Mouse (Mus musculus) liver, postnatal 0 days (tissue): Measurements from ENCODE around the gene Retreg3. TPM values are rescaled to one million over a fixed set of nuclear protein-coding genes. Genes with fewer than 3 reads are reported as not detected.

Experiments used
- ATAC-seq: fragments of 200-750 bp; cut with Nextera tagmentation; 2 replicates; pipeline ENCODE4 v1.8.0; 2017; ENCODE audit warnings: mild to moderate bottlenecking, moderate library complexity
- DNase-seq: peaks from one replicate; pipeline ENCODE4 v3.0.0-alpha.2; 2016
- H3K27ac ChIP-seq: fragments of 300-500 bp; sonication (generic); 2 replicates; pipeline ENCODE4 v1.5.1; 2014; ENCODE audit warnings: antibody characterized with exemption, moderate library complexity, mild to moderate bottlenecking, low read depth
- H3K27me3 ChIP-seq: fragments of 300-500 bp; sonication (generic); 2 replicates; pipeline ENCODE4 v1.6.1; 2014; ENCODE audit warnings: low read length, control low read depth, mixed read lengths; ENCODE audit not compliant: insufficient read depth
- H3K36me3 ChIP-seq: fragments of 300-500 bp; sonication (generic); replicated peaks from 2 replicates; pipeline ENCODE4 v1.6.1; 2014; ENCODE audit warnings: mild to moderate bottlenecking, control low read depth, low read length, moderate library complexity, mixed read lengths; ENCODE audit not compliant: insufficient read depth
- H3K4me1 ChIP-seq: fragments of 300-500 bp; sonication (generic); 2 replicates; pipeline ENCODE4 v1.6.1; 2014; ENCODE audit warnings: antibody characterized with exemption, mild to moderate bottlenecking, control low read depth; ENCODE audit not compliant: insufficient read depth
- H3K4me2 ChIP-seq: fragments of 300-500 bp; sonication (generic); 2 replicates; pipeline ENCODE4 v1.6.1; 2014; ENCODE audit warnings: low read depth, mild to moderate bottlenecking, low read length, moderate library complexity, mixed read lengths
- H3K4me3 ChIP-seq: fragments of 300-500 bp; sonication (generic); 2 replicates; pipeline ENCODE4 v1.5.1; 2014; ENCODE audit warnings: low read depth, low read length
- H3K9ac ChIP-seq: fragments of 300-500 bp; sonication (generic); replicated peaks from 2 replicates; pipeline ENCODE4 v1.6.1; 2014; ENCODE audit warnings: mild to moderate bottlenecking, moderate library complexity
- H3K9me3 ChIP-seq: fragments of 300-500 bp; sonication (generic); 2 replicates; pipeline ENCODE4 v1.6.1; 2016; ENCODE audit warnings: mild to moderate bottlenecking, control low read depth, low read length, mixed read lengths
- CTCF ChIP-seq: sonication (generic); IDR thresholded peaks from 2 replicates; pipeline ENCODE4 v1.5.1; 2016; ENCODE audit warnings: antibody characterized with exemption, low read depth
- EP300 ChIP-seq: IDR thresholded peaks from 2 replicates; pipeline ENCODE4 v1.6.1; 2016; ENCODE audit warnings: antibody characterized with exemption, low read depth, mild to moderate bottlenecking
- WGBS: fragments of 180-500 bp; shearing (Covaris S2); extraction: QIAGEN DNeasy Blood & Tissue Kit; methylation state at CpG from one replicate; pipeline ENCODE4 v1.1.7; 2014; ENCODE audit not compliant: insufficient replicate concordance; 5-methylcytosine and 5-hydroxymethylcytosine counted together
- polyA plus RNA-seq: library from polyadenylated mRNA; unstranded; fragments of >200 nt; fragmentation: Nextera tagmentation; extraction: Ambion mirVana; gene quantifications from 2 replicates; pipeline ENCODE4 v1.2.1, GENCODE M21; 2015

The Retreg3 gene
- polyA plus RNA-seq, 1 experiment from 2014 or later = 9.4 TPM

DNA sequence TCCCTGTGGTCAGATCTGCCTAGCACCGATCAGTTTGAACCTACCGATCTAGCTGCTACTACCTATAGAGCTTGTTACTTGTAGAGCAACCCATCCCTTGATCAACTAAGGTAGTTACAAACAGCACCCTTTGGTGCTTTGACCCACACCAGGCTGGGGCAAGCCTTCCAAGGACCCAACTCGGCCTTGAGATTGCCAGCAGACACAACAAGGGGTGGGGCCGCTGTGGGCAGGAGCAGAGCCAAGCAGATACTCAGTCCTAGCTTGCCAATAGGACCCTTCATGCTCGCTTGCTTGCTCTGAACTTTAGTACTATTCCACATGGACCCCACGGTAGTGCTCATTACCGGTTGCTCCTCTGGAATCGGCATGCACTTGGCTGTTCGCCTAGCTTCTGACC lies 41.6 kb downstream of the Retreg3 start, which contains the start of gene Hsd17b1:
Gene Hsd17b1, plus strand, starts transcription at position 291 of the 400 bp plus-strand sequence.
- no peak for ATAC-seq
- Histone ChIP-seq H3K4me1 (peaks cover 18% of the 10 kb centered on the region), H3K36me3 (peaks cover 8% of the 10 kb centered on the region; the same call in 1 of the 2 replicates), H3K9ac (no peak within 1 kb of the TSS), H3K4me2 (peak within 1 kb of the TSS; percentile 53), H3K27ac (no peak within 1 kb of the TSS), H3K9me3 (no peaks in the 10 kb centered on the region), H3K4me3 (no peak within 1 kb of the TSS), H3K27me3 (peaks cover 26% of the 10 kb centered on the region)
- WGBS = 81% methylated on average over 9 of the region's 9 CpGs
- DNase-seq = no peak
- TF ChIP-seq EP300 (no peak), CTCF (no peak)

DNA sequence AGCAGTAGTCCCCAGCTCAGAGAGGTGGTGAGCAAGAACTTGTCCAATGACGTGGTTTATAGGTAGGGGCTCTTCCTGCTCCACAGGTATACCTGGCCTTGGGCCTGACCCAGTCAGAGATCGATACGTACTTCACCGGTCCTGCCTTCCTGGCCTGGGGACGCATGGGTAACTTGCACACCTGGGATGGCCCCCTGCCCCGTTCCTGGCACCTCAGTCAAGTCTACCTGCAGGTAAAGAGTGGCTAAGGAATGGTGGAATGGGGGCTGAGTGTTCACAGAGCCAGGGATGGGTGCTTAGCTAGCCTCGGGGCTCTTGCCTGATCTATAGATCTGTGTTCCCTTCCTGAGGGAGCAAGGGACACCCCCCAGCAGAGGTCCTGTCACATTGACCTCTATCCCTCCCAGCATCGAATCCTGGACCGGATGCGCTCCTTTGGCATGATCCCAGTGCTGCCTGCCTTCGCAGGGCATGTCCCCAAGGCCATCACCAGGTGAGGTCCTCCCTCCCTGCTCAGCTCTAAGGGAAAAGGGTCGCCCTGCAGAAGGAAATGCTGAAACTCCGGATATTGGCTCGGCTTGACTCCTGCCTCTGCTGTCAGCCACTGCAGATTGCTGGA lies 47.8 kb downstream of the Retreg3 start:
- Histone ChIP-seq H3K4me3 (no peak overlapping the region), H3K4me2 (no peak overlapping the region), H3K36me3 (peaks cover 8% of the 10 kb centered on the region; the same call in 1 of the 2 replicates), H3K27ac (no peak overlapping the region), H3K27me3 (no peaks in the 10 kb centered on the region), H3K4me1 (peaks cover 10% of the 10 kb centered on the region), H3K9me3 (no peaks in the 10 kb centered on the region), H3K9ac (no peak overlapping the region)
- WGBS = 82% methylated on average over 14 of the region's 14 CpGs
- ATAC-seq (no peak), DNase-seq (no peak)
- no peak for TF ChIP-seq CTCF

DNA sequence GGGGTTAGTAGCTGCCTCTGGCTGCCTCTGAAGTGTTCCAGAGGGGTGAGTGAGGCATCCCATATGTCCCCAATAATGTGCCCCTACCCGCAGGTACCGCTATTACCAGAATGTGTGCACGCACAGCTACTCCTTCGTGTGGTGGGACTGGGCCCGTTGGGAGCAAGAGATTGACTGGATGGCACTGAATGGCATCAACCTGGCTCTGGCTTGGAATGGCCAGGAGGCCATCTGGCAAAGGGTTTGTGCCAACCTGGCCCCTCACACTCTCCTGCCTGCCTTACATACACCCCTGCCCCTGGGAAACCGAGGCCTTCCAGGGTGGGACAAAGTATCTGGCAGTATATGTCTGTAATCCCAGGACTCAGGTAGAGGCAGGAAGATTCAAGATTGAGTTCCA lies 48.7 kb downstream of the Retreg3 start:
- WGBS = 64% methylated on average over 6 of the region's 6 CpGs
- H3K36me3 ChIP-seq = no peaks in the 10 kb centered on the region
- TF ChIP-seq CTCF = no peak
- TF ChIP-seq EP300 = no peak
- ATAC-seq = no peak
- H3K9me3 ChIP-seq = no peaks in the 10 kb centered on the region
- H3K4me2 ChIP-seq = peak overlapping the region; percentile 90
- no peaks in the 10 kb centered on the region for H3K27me3 ChIP-seq
- H3K27ac ChIP-seq = no peak overlapping the region
- H3K4me1 ChIP-seq = peaks cover 19% of the 10 kb centered on the region
- H3K9ac ChIP-seq = no peak overlapping the region
- DNase-seq = no peak
- H3K4me3 ChIP-seq = no peak overlapping the region

DNA sequence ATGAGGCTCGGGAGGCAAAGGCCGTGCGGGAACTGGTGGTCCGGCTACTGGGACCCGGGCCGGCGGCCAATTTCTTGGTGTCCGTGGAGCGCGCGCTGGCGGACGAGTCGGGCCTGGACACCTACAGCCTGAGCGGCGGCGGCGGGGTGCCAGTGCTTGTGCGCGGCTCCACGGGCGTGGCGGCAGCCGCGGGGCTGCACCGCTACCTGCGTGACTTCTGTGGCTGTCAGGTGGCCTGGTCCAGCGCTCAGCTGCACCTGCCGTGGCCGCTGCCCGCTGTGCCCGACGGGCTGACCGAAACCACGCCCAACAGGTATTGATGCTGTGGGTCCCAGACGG lies 49.5 kb downstream of the Retreg3 start:
- TF ChIP-seq CTCF (no peak), EP300 (no peak)
- H3K27ac ChIP-seq = peak overlapping the region; percentile 56; the same call in 1 of the 2 replicates
- no peaks in the 10 kb centered on the region for H3K27me3 ChIP-seq
- DNase-seq (no peak), ATAC-seq (peak; percentile 58)
- peak overlapping the region; percentile 90 for H3K4me2 ChIP-seq
- H3K9me3 ChIP-seq = no peaks in the 10 kb centered on the region
- peak overlapping the region; percentile 58 for H3K9ac ChIP-seq
- peak overlapping the region; percentile 64 for H3K4me3 ChIP-seq
- peaks cover 26% of the 10 kb centered on the region for H3K4me1 ChIP-seq
- 0% methylated on average over 29 of the region's 36 CpGs for WGBS
- H3K36me3 ChIP-seq = no peaks in the 10 kb centered on the region

DNA sequence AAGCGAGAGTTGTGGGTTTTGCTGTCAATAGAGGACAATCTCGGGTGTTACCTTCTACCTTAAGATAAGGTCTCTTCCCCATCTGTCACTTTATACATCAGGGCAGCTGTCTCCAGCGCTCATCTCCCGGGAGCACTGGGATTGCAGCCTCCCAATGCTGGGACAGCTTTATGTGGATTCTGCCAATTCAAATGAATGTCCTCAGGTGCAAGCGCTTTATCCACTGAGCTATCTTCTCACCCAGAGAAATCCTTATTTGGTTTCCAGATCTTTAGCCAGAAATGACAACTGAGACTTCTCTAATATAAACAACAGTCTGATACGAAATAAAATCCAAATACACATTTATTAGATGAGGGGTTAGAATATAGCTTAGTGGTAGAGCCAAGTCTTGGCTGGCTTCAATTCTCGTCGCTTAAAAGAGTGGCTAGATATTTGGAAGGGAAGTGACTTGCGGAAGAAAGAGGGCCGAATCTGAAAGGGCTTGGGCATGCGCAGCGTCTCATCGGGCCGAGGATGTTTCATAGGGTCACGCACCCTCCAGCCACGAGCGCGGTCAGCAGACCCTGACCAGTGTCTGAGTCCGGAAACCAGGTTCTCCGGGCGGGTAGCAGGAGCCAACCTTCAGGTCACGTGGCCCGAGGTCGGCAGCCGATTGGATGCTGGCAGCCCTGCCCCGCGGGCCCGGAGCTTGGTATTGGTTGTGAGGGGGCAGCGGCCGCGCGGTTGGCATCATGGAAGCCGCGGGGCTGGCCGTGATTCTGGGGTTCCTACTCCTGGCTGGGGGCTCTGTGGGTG lies 50.1 kb downstream of the Retreg3 start, which contains the start of gene Naglu:
Gene Naglu, plus strand, starts transcription at position 622 of the 798 bp plus-strand sequence.
- H3K9me3 ChIP-seq = no peaks in the 10 kb centered on the region
- H3K4me2 ChIP-seq = peak within 1 kb of the TSS; percentile 90
- peak; percentile 95 for DNase-seq
- H3K4me1 ChIP-seq = peaks cover 32% of the 10 kb centered on the region
- no peak for TF ChIP-seq CTCF
- TF ChIP-seq EP300 = no peak; the same call in 1 of the 2 replicates
- H3K27ac ChIP-seq = peak within 1 kb of the TSS; percentile 56; the same call in 1 of the 2 replicates
- H3K9ac ChIP-seq = peak within 1 kb of the TSS; percentile 58
- peak within 1 kb of the TSS; percentile 64 for H3K4me3 ChIP-seq
- peak; percentile 87 for ATAC-seq
- H3K27me3 ChIP-seq = no peaks in the 10 kb centered on the region
- no peaks in the 10 kb centered on the region for H3K36me3 ChIP-seq
- 4% methylated on average over 35 of the region's 35 CpGs for WGBS

DNA sequence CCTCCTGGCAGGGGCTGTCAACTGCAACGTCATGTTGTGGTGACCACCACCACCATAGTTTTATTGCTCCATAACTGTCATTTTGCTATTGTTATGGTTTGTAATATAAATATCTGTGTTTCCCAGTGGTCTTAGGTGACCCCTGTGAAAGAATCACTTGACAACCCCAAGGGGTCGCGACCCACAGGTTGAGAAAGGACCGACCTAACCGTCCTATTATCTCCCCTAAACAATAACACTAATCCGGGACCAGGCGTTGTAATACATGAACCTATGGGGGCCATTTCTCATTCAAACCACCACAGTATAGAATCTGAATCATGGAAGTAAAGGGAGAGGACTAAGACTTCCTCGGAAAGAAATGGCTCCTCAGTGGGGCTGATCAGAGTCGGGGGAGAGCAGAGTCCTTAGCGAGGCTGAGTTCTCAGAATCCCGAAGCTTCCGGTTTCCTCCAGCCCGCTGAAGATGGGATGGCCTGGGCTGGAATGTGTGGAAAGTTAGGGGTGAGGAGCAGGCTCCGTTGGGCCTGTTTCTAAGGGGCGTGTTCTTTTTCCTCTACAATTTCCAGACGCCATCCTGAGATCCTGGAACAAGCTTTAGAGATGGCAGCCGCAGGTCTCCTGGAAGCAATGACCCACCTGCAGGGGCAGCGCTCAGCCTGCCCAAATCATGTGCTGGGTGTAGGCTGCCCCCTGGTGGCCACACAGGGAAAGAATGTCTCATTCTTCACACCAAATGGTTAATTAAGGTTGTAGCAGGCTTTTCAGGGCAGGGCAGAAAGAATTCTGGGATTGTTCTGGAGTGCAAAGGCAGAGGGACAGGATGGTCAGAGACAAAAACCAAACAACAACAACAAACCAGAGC lies 52.9 kb downstream of the Retreg3 start:
- Histone ChIP-seq H3K4me2 (peak overlapping the region; percentile 74), H3K36me3 (peaks cover 11% of the 10 kb centered on the region), H3K27me3 (no peaks in the 10 kb centered on the region), H3K27ac (peak overlapping the region; percentile 98), H3K4me1 (peaks cover 59% of the 10 kb centered on the region), H3K4me3 (peak overlapping the region; percentile 33), H3K9me3 (no peaks in the 10 kb centered on the region), H3K9ac (peak overlapping the region; percentile 47; the same call in 1 of the 2 replicates)
- ATAC-seq = no peak
- DNase-seq = peak; percentile 89
- 19% methylated on average over 18 of the region's 18 CpGs for WGBS
- TF ChIP-seq EP300 = peak; percentile 13; the same call in 1 of the 2 replicates
- peak; percentile 99 for TF ChIP-seq CTCF
